Mouse (Mus musculus) intestine, postnatal 0 days (tissue): ENCODE measurements around the gene Alx3. TPM values are rescaled to one million over a fixed set of nuclear protein-coding genes. Genes with fewer than 3 reads are reported as not detected.

Experiments
- ATAC-seq: fragments of 200-750 bp; cut with Nextera tagmentation; 2 replicates; pipeline ENCODE4 v1.8.0; 2017; ENCODE audit warnings: mild to moderate bottlenecking, moderate TSS enrichment, moderate library complexity
- H3K27ac ChIP-seq: fragments of 300-500 bp; sonication (generic); 2 replicates; pipeline ENCODE4 v1.5.1; 2014; ENCODE audit warnings: mild to moderate bottlenecking, low read depth, low read length, moderate library complexity
- H3K27me3 ChIP-seq: fragments of 300-500 bp; sonication (generic); replicated peaks from 2 replicates; pipeline ENCODE4 v1.6.1; 2014; ENCODE audit warnings: low read length, mixed read lengths; ENCODE audit not compliant: control insufficient read depth, insufficient read depth
- H3K36me3 ChIP-seq: fragments of 300-500 bp; sonication (generic); 2 replicates; pipeline ENCODE4 v1.6.1; 2014; ENCODE audit warnings: mild to moderate bottlenecking, moderate library complexity; ENCODE audit not compliant: control insufficient read depth, insufficient read depth
- H3K4me1 ChIP-seq: fragments of 300-500 bp; sonication (generic); replicated peaks from 2 replicates; pipeline ENCODE4 v1.6.1; 2014; ENCODE audit warnings: antibody characterized with exemption, low read length, mixed read lengths; ENCODE audit not compliant: control insufficient read depth, insufficient read depth
- H3K4me2 ChIP-seq: fragments of 300-500 bp; sonication (generic); replicated peaks from 2 replicates; pipeline ENCODE4 v1.6.1; 2014; ENCODE audit warnings: low read depth, mild to moderate bottlenecking, moderate library complexity
- H3K4me3 ChIP-seq: fragments of 300-500 bp; sonication (generic); 2 replicates; pipeline ENCODE4 v1.5.1; 2014; ENCODE audit warnings: low read depth, low read length
- H3K9ac ChIP-seq: fragments of 300-500 bp; sonication (generic); 2 replicates; pipeline ENCODE4 v1.6.1; 2014; ENCODE audit warnings: mild to moderate bottlenecking, low read depth, low read length
- H3K9me3 ChIP-seq: fragments of 300-500 bp; sonication (generic); 2 replicates; pipeline ENCODE4 v1.6.1; 2016; ENCODE audit warnings: mixed run types; ENCODE audit not compliant: control insufficient read depth
- CTCF ChIP-seq: sonication (generic); IDR thresholded peaks from 2 replicates; pipeline ENCODE4 v1.5.1; 2016; ENCODE audit warnings: low read depth, mild to moderate bottlenecking, control low read depth, antibody characterized with exemption, moderate library complexity
- WGBS: fragments of 180-500 bp; shearing (Covaris S2); extraction: QIAGEN DNeasy Blood & Tissue Kit; methylation state at CpG from one replicate; pipeline ENCODE4 v1.1.7; 2014; 5-methylcytosine and 5-hydroxymethylcytosine counted together
- polyA plus RNA-seq: library from polyadenylated mRNA; unstranded; fragments of >200 nt; fragmentation: Nextera tagmentation; extraction: Ambion mirVana; gene quantifications from 2 replicates; pipeline ENCODE4 v1.2.1, GENCODE M21; 2015

Alx3 gene
- polyA plus RNA-seq, 1 experiment from 2014 or later, result not detected

DNA sequence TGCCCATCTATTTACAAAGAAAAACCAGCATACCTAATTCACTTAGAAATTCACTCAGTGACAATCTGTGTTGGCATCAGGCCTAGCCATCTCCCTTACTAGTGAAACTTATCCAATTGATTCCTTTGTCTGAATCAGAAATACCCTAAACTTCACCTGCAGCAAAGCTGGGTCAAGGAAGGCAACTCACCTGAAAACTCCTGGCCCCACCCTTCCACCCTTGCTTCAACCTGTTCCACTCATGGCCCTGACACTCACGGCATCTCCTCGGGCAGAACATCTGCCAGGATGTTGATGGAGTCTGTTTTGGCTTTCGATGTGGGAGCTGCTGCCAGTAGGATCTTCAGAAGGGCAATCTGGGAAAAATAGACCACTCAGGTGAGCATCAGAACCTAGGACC, 23.0 kb downstream of the Alx3 start:
- no peaks in the 10 kb centered on the region for H3K4me1 ChIP-seq
- TF ChIP-seq CTCF, result no peak
- WGBS, result 94% methylated on average over 3 of the region's 3 CpGs
- H3K4me2 ChIP-seq, result no peak overlapping the region
- no peak overlapping the region for H3K27ac ChIP-seq
- no peak overlapping the region for H3K4me3 ChIP-seq
- peaks cover 94% of the 10 kb centered on the region for H3K36me3 ChIP-seq
- H3K9ac ChIP-seq, result no peak overlapping the region
- no peak for ATAC-seq
- H3K27me3 ChIP-seq, result no peaks in the 10 kb centered on the region
- H3K9me3 ChIP-seq, result no peaks in the 10 kb centered on the region

DNA sequence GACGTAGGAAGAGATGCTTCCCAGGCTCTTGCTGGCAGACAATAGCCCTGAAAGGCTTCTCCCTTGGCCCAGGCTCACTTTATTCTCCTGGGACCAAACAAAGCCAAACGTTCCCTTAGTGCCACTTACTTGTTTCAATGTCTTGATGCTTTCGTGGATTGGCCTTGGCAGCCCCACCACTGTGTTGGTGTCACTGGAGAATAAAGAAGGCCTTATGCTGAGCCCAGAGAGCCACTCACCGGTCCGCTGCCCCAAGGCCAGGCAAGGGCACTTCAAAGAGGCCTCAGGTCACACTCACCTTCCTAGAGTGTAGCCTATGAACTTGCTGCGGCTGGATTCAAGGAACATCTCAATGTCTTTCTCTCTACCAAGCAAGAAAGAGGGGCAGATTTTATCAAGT, 25.1 kb downstream of the Alx3 start:
- no peak for TF ChIP-seq CTCF
- ATAC-seq, result no peak
- H3K9ac ChIP-seq, result no peak overlapping the region
- no peaks in the 10 kb centered on the region for H3K4me1 ChIP-seq
- no peaks in the 10 kb centered on the region for H3K9me3 ChIP-seq
- 91% methylated on average over 6 of the region's 6 CpGs for WGBS
- H3K4me2 ChIP-seq, result no peak overlapping the region
- no peak overlapping the region for H3K4me3 ChIP-seq
- peaks cover 93% of the 10 kb centered on the region for H3K36me3 ChIP-seq
- H3K27me3 ChIP-seq, result no peaks in the 10 kb centered on the region
- H3K27ac ChIP-seq, result no peak overlapping the region

DNA sequence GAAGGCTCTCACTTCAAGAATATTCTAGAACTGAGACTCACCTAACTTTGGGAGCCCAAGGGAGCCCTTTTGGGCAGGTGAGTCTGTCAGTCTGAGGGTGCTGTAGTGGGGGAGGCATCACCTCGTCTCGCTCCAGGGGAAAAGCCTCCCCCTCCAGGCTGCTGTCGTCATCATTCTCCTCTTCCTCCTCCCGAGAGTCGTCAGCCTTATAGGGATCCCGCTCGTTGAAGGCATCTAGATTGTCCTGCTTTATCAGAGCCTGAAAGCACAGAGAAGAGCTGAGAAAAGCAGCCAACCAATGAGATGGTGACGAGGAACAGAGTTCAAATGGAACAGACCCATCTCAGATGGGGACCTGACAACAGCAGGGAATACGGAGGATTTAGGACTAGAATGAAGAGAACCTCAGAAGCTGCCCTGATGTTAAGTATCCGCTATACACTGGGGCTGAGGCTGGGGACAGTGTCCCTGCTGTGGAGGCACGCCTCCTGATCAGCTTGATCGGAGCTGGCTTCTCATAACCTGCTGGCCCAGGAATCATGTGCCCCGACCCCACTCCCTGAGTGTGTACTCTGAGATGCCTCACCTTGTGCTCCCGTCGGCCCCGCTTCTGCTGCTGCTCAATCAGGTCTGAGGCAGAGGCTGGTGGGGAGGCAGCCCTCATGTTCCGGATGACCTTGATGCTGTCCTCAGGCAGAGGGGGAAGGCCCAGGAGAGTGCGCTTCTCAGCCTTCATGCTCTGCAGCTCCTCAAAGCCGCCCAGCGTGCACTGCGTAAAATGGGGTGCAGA, 26.6 kb downstream of the Alx3 start:
- no peak for ATAC-seq
- no peak for TF ChIP-seq CTCF
- no peaks in the 10 kb centered on the region for H3K27me3 ChIP-seq
- H3K27ac ChIP-seq, result no peak overlapping the region; the same call in 1 of the 2 replicates
- peaks cover 93% of the 10 kb centered on the region for H3K36me3 ChIP-seq
- no peak overlapping the region for H3K4me2 ChIP-seq
- H3K9ac ChIP-seq, result no peak overlapping the region
- no peaks in the 10 kb centered on the region for H3K4me1 ChIP-seq
- no peaks in the 10 kb centered on the region for H3K9me3 ChIP-seq
- H3K4me3 ChIP-seq, result no peak overlapping the region
- WGBS, result 90% methylated on average over 21 of the region's 21 CpGs

DNA sequence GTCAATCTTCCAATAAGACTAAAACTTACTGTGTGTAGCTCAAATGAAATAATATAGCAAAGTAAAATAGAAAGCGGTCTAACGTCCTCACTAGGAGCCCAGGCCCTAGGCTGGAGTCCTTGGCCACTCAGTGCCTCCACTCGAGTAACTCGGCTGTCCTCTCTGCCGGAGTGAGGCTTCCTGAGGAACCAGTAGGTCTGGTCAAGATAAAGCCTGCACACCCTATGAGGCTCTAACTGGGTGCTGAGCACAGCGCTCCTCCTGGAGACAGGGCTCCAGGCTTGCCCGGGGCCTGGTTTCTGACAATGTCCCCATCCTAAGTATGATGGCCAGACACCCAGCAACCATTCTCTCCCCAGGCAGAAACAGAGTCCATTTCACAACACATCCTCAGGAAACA, 27.7 kb downstream of the Alx3 start:
- Histone ChIP-seq H3K27me3 (no peaks in the 10 kb centered on the region), H3K9me3 (no peaks in the 10 kb centered on the region), H3K4me1 (no peaks in the 10 kb centered on the region), H3K4me2 (no peak overlapping the region), H3K4me3 (no peak overlapping the region), H3K9ac (no peak overlapping the region), H3K36me3 (peaks cover 92% of the 10 kb centered on the region), H3K27ac (no peak overlapping the region)
- no peak for ATAC-seq
- TF ChIP-seq CTCF, result no peak
- 95% methylated on average over 7 of the region's 7 CpGs for WGBS

DNA sequence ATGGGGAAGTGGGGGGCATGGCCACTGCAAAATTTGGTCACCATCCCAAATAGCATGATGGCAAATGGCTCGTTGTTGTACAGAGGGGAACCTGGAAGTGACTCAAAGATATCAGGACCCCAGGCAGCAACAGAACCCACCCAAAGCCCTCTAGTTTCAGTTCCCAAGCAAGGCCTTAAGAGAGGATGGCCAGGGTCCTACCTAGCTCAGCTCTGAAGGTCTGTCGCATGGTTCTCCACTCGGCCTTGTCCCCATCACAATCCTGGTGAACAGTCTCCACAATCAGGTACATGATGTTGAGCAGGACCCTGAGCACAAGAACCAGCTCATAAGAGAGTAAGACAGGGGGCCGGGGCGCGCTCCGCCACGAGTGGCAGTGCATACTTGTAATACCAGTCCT, 29.6 kb downstream of the Alx3 start:
- Histone ChIP-seq H3K9me3 (no peaks in the 10 kb centered on the region), H3K9ac (no peak overlapping the region), H3K4me2 (no peak overlapping the region), H3K4me1 (no peaks in the 10 kb centered on the region), H3K4me3 (no peak overlapping the region), H3K27ac (no peak overlapping the region), H3K36me3 (peaks cover 80% of the 10 kb centered on the region), H3K27me3 (no peaks in the 10 kb centered on the region)
- no peak for TF ChIP-seq CTCF
- ATAC-seq, result no peak
- 95% methylated on average over 8 of the region's 8 CpGs for WGBS

DNA sequence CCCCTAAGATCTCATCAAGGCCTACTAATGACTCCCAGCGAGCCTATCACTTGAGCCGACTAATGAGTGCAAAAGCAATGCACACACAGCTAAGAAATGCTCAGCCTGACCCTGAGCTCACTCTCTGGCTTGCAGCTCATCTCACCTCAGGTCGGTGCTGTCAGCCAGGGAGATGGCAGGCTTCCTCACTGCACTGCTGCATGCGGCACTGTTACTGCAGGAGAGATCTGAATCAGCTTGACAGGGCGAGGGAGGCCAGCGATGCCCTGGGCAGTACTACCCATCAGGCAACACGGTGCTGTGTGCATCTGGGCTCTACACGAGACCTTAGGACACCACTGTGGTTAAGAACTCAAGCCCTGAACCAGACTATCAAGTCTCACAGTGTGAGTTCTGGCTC, 30.7 kb downstream of the Alx3 start:
- 91% methylated on average over 8 of the region's 8 CpGs for WGBS
- Histone ChIP-seq H3K27ac (no peak overlapping the region; the same call in 1 of the 2 replicates), H3K9ac (no peak overlapping the region), H3K36me3 (peaks cover 72% of the 10 kb centered on the region), H3K4me2 (no peak overlapping the region), H3K4me3 (no peak overlapping the region), H3K4me1 (no peaks in the 10 kb centered on the region), H3K9me3 (no peaks in the 10 kb centered on the region), H3K27me3 (no peaks in the 10 kb centered on the region)
- no peak for ATAC-seq
- no peak for TF ChIP-seq CTCF

DNA sequence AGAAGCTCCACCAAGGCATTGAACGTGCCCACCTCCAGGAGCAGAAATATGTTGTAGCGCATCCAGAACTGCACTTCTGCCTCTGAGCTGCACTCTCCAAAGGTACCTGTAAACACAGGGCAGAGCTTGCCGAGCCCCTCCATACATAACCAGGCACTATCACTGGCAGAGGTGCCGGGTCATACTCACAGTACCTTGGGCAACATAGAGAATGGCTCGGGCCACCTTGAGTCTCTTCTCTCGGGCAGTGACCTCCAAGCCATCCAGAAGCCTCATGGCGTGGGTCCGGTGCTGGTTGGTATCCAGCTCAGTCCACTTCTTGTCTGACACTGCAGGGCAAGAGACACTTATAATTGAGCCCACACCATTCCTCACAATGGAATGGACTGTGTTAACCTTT, 31.9 kb downstream of the Alx3 start:
- Histone ChIP-seq H3K4me1 (no peaks in the 10 kb centered on the region), H3K9ac (no peak overlapping the region), H3K27ac (no peak overlapping the region), H3K9me3 (no peaks in the 10 kb centered on the region), H3K27me3 (no peaks in the 10 kb centered on the region), H3K4me2 (no peak overlapping the region), H3K4me3 (no peak overlapping the region), H3K36me3 (peaks cover 60% of the 10 kb centered on the region)
- no peak for ATAC-seq
- TF ChIP-seq CTCF, result no peak
- WGBS, result 94% methylated on average over 8 of the region's 8 CpGs
